Mouse (Mus musculus): ENCODE measurements around the gene Slc7a7. TPM values are rescaled to one million over a fixed set of nuclear protein-coding genes. Genes with fewer than 3 reads are reported as not detected.

The Slc7a7 gene
- polyA plus RNA-seq, 1 experiment, result 1.5 TPM

GRCm38 (mm10) chr14:54440538-54440937 is 23.0 kb upstream of the Slc7a7 start:
- no peak overlapping the region for H3K27ac ChIP-seq (ENCODE audit: insufficient read depth, low read length)
- no peaks in the 10 kb centered on the region for H3K4me1 ChIP-seq (ENCODE audit: control insufficient read depth, insufficient read depth, low read length)
- no peak for TF ChIP-seq POLR2A (IDR thresholded peaks at IDR 0.05; ENCODE audit: borderline replicate concordance, insufficient read depth, low read length)
- TF ChIP-seq CTCF (IDR thresholded peaks at IDR 0.05; ENCODE audit: borderline replicate concordance, insufficient read depth, low read depth, low read length), result no peak
- H3K4me3 ChIP-seq (replicated peaks; ENCODE audit: insufficient read depth, low read depth, low read length), result no peak overlapping the region
- no peak for DNase-seq
- WGBS, result 87% methylated on average over 14 of the region's 14 CpGs
- H3K27me3 ChIP-seq (ENCODE audit: control insufficient read depth, insufficient read depth, low read length), result no peaks in the 10 kb centered on the region

- H3K4me3 ChIP-seq (replicated peaks; ENCODE audit: insufficient read depth, low read depth, low read length), result no peak overlapping the region
- no peak for DNase-seq
- no peaks in the 10 kb centered on the region for H3K4me1 ChIP-seq (ENCODE audit: control insufficient read depth, insufficient read depth, low read length)
- no peak overlapping the region for H3K27ac ChIP-seq (ENCODE audit: insufficient read depth, low read length)
- 65% methylated on average over 7 of the region's 7 CpGs for WGBS
- TF ChIP-seq POLR2A (IDR thresholded peaks at IDR 0.05; ENCODE audit: borderline replicate concordance, insufficient read depth, low read length) (no peak), CTCF (IDR thresholded peaks at IDR 0.05; ENCODE audit: borderline replicate concordance, insufficient read depth, low read depth, low read length) (no peak)
- H3K27me3 ChIP-seq (ENCODE audit: control insufficient read depth, insufficient read depth, low read length), result no peaks in the 10 kb centered on the region
These were observed 22.0 kb upstream of the Slc7a7 start for GRCm38 (mm10) chr14:54439610-54440009.

GRCm38 (mm10) chr14:54439155-54439554 is 21.6 kb upstream of the Slc7a7 start:
- DNase-seq, result no peak
- TF ChIP-seq CTCF (IDR thresholded peaks at IDR 0.05; ENCODE audit: borderline replicate concordance, insufficient read depth, low read depth, low read length) (no peak), POLR2A (IDR thresholded peaks at IDR 0.05; ENCODE audit: borderline replicate concordance, insufficient read depth, low read length) (no peak)
- no peaks in the 10 kb centered on the region for H3K4me1 ChIP-seq (ENCODE audit: control insufficient read depth, insufficient read depth, low read length)
- H3K4me3 ChIP-seq (replicated peaks; ENCODE audit: insufficient read depth, low read depth, low read length), result no peak overlapping the region
- WGBS, result 79% methylated on average over 12 of the region's 12 CpGs
- H3K27me3 ChIP-seq (ENCODE audit: control insufficient read depth, insufficient read depth, low read length), result no peaks in the 10 kb centered on the region
- H3K27ac ChIP-seq (ENCODE audit: insufficient read depth, low read length), result no peak overlapping the region

GRCm38 (mm10) chr14:54435194-54435918 is 17.8 kb upstream of the Slc7a7 start:
- Histone ChIP-seq H3K4me3 (replicated peaks; ENCODE audit: insufficient read depth, low read depth, low read length) (no peak overlapping the region), H3K27me3 (ENCODE audit: control insufficient read depth, insufficient read depth, low read length) (peaks cover 9% of the 10 kb centered on the region; the same call in 1 of the 2 replicates), H3K4me1 (ENCODE audit: control insufficient read depth, insufficient read depth, low read length) (no peaks in the 10 kb centered on the region; the same call in 1 of the 2 replicates), H3K27ac (ENCODE audit: insufficient read depth, low read length) (no peak overlapping the region)
- 76% methylated on average over 11 of the region's 11 CpGs for WGBS
- no peak for DNase-seq
- no peak for TF ChIP-seq CTCF (IDR thresholded peaks at IDR 0.05; ENCODE audit: borderline replicate concordance, insufficient read depth, low read depth, low read length)

GRCm38 (mm10) chr14:54433941-54434531 is 16.5 kb upstream of the Slc7a7 start:
- H3K4me3 ChIP-seq (replicated peaks; ENCODE audit: insufficient read depth, low read depth, low read length), result no peak overlapping the region
- TF ChIP-seq CTCF (IDR thresholded peaks at IDR 0.05; ENCODE audit: borderline replicate concordance, insufficient read depth, low read depth, low read length) (no peak), POLR2A (IDR thresholded peaks at IDR 0.05; ENCODE audit: borderline replicate concordance, insufficient read depth, low read length) (no peak)
- WGBS, result 60% methylated on average over 12 of the region's 12 CpGs
- no peak overlapping the region for H3K27ac ChIP-seq (ENCODE audit: insufficient read depth, low read length)
- peaks cover 9% of the 10 kb centered on the region; the same call in 1 of the 2 replicates for H3K27me3 ChIP-seq (ENCODE audit: control insufficient read depth, insufficient read depth, low read length)
- no peak for DNase-seq
- H3K4me1 ChIP-seq (ENCODE audit: control insufficient read depth, insufficient read depth, low read length), result no peaks in the 10 kb centered on the region; the same call in 1 of the 2 replicates

GRCm38 (mm10) chr14:54432837-54433830 is 15.6 kb upstream of the Slc7a7 start:
- TF ChIP-seq POLR2A (IDR thresholded peaks at IDR 0.05; ENCODE audit: borderline replicate concordance, insufficient read depth, low read length), result no peak
- no peak for TF ChIP-seq CTCF (IDR thresholded peaks at IDR 0.05; ENCODE audit: borderline replicate concordance, insufficient read depth, low read depth, low read length)
- peak overlapping the region; percentile 19 for H3K4me3 ChIP-seq (replicated peaks; ENCODE audit: insufficient read depth, low read depth, low read length)
- no peaks in the 10 kb centered on the region; the same call in 1 of the 2 replicates for H3K4me1 ChIP-seq (ENCODE audit: control insufficient read depth, insufficient read depth, low read length)
- DNase-seq, result peak in 1 of 2 experiments; percentile 29
- no peak overlapping the region for H3K27ac ChIP-seq (ENCODE audit: insufficient read depth, low read length)
- peaks cover 9% of the 10 kb centered on the region; the same call in 1 of the 2 replicates for H3K27me3 ChIP-seq (ENCODE audit: control insufficient read depth, insufficient read depth, low read length)
- whole genome bisulfite sequencing, result 17% methylated on average over 17 of the region's 17 CpGs

- no peak for DNase-seq
- 5% methylated on average over 54 of the region's 54 CpGs for WGBS
- H3K4me1 ChIP-seq (ENCODE audit: control insufficient read depth, insufficient read depth, low read length), result no peaks in the 10 kb centered on the region; the same call in 1 of the 2 replicates
- TF ChIP-seq POLR2A (IDR thresholded peaks at IDR 0.05; ENCODE audit: borderline replicate concordance, insufficient read depth, low read length) (no peak), CTCF (IDR thresholded peaks at IDR 0.05; ENCODE audit: borderline replicate concordance, insufficient read depth, low read depth, low read length) (no peak)
- no peak overlapping the region for H3K4me3 ChIP-seq (replicated peaks; ENCODE audit: insufficient read depth, low read depth, low read length)
- H3K27ac ChIP-seq (ENCODE audit: insufficient read depth, low read length), result no peak overlapping the region
- H3K27me3 ChIP-seq (ENCODE audit: control insufficient read depth, insufficient read depth, low read length), result peaks cover 9% of the 10 kb centered on the region; the same call in 1 of the 2 replicates
These were observed 14.7 kb upstream of the Slc7a7 start for GRCm38 (mm10) chr14:54432078-54432836.

Measured in cerebellum, adult 2 months (tissue).